Mouse (Mus musculus) bone marrow, adult 2 months (tissue): ENCODE results near the gene Fyb.

Experiments used
- CTCF ChIP-seq: fragments of 200-500 bp; IDR thresholded peaks from 2 replicates; pipeline ENCODE4 v1.5.1; 2011; ENCODE audit warnings: low read length, control low read depth; ENCODE audit not compliant: control insufficient read depth, insufficient read depth
- POLR2A ChIP-seq: fragments of 200-500 bp; IDR thresholded peaks from 2 replicates; pipeline ENCODE4 v1.6.1; 2011; ENCODE audit warnings: low read depth, mild to moderate bottlenecking, control low read depth, low read length, borderline replicate concordance; ENCODE audit not compliant: control insufficient read depth

DNA sequence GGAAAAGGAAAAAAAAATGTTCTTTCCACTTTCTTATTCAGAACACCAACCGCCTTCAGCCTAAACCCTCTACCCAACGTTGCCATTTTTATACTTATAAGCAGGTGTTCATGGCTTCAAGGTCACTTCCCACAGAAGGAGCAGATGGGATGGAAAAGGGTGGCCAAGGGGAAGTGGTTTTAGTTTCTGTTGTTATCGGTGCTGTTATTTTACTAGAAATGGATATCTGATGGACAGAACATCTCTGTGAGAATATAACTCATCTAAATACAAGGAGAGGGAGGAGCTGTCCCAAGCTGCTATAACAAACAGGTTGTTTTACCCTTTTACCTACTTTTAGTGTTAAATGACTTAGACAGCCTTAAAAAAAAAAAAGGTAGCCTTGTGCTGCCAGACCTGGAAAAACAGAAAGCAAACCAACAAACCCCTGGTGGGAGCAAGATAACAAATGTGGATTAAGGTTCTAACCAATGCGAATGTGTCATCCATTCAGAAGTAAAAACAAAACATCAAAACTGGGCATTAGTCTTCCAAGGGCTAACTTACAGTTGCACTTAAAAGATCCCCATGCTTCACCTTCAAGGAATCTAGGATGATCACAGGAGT lies 68.3 kb downstream of the Fyb start:
- no peak for TF ChIP-seq CTCF
- TF ChIP-seq POLR2A = no peak
